Mouse (Mus musculus) adrenal gland, adult 18-20 months (tissue): ENCODE data around the gene Rhbdd2. TPM values are rescaled to one million over a fixed set of nuclear protein-coding genes. Genes with fewer than 3 reads are reported as not detected.

Source experiments
- DNase-seq, 2 experiments: peaks; one replicate each; pipeline ENCODE4 v3.0.0; 2021 to 2022; ENCODE audit warnings: low spot score in 2 of 2
- total RNA-seq, 2 experiments: library from RNA; stranded (reverse); gene quantifications; 1 replicate in 1 of 2; 2 replicates in 1 of 2; pipeline ENCODE4 v1.2.3; 2021

Rhbdd2 gene
- total RNA-seq, 2 experiments from 2014 or later = 43.1 to 46.3 TPM

DNA sequence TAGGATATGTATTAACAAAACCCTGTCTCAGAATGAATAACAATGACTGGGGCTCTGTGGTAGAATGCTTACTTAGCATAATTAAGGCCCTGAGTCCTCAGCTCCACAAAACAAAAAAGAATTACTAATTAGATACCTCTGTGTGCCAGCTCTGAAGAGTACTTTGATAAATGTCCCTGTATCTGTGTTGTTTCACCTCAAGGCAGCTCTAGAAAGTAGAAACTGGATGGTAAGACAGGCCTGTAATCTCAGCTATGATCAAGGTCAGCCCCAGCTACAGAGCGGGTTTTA is 11.1 kb downstream of the Rhbdd2 start:
- DNase-seq = no peak

DNA sequence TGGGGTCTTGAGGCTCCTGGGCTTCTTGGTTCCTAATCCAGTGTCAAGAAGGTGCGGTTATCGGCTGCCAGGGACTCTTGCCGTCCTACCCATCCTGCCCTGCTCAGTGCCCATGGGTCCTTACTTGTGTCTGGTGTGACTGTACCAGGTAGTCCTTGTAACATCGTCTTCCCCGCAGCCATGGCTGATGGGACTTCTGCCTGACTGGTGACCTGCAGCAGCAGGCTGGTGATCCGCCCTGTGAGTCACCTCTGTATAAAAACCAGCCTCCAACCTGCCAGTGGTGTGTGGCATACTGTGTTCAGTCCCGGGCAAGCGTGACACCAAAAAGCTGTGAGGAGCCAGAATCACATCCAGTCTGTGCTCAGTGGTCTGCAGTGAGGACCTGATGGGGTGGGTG is 11.5 kb downstream of the Rhbdd2 start:
- DNase-seq = no peak

GRCm38 (mm10) chr5:135645330-135645729 is 12.9 kb downstream of the Rhbdd2 start:
- DNase-seq = no peak

- no peak for DNase-seq
These were observed 13.6 kb downstream of the Rhbdd2 start for GRCm38 (mm10) chr5:135646038-135646437.

GRCm38 (mm10) chr5:135648461-135649308 is 16.3 kb downstream of the Rhbdd2 start:
- DNase-seq = no peak

- no peak for DNase-seq
These were observed 16.9 kb downstream of the Rhbdd2 start for GRCm38 (mm10) chr5:135649309-135649633.

DNA sequence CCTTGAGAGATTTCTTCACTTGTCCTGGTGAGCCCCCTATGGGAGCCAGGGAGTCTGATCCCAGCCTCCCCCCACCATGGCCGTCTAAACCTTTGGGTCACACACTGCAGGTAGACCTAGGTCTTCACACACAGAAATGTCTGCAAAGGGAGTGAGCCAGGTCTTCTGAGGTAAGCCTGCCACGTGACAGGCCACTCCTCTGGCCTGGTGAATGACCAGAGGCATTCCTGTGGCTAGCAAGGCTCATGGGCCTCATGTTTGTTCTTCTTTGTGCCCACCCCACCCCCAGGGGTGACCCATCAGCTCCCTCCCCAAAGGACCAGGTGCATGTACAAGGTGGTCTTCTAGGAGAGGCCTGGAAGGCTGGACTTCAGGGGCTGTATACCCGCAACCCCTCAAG is 19.1 kb downstream of the Rhbdd2 start:
- DNase-seq = no peak

- no peak for DNase-seq
These were observed 20.8 kb downstream of the Rhbdd2 start for GRCm38 (mm10) chr5:135653209-135653608.

DNA sequence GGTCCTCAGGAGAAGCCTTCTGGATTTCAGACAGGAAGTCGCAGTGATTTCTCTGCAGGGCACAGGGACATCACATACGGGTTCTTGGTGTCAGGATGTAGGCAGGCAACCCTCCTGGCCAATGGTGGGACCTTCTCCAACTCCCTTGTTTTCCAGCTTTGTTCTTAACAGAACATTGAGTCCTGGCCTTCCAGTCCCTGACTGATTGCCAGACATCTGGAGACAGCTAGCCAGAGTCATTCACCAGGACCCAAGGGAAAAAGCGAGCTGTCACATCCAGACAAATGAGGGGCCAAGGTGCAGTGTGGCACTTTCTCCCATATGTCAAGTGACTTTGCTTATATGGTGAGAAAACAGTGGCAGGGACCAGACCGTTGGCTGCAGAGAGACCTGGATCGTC is 23.6 kb downstream of the Rhbdd2 start:
- no peak for DNase-seq

DNA sequence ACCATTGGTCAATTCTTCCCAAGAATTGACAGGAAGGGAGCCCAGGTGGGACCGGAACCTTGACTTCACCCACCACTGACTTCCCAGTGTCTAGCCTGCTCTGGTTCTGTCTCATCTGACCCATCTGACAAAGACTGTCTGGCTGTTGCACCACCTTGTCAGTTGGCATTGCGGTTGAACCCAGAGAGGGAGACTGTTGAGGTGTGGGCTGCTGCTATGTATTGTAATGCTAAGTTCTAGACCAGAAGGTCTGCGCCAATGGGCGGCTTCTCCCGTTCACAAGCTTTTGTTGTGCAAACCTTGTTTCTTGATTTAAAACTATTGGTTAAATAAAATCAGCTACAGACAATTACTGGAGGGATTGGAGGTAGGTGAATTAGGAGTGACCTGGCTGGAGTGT is 24.7 kb downstream of the Rhbdd2 start:
- DNase-seq = no peak

DNA sequence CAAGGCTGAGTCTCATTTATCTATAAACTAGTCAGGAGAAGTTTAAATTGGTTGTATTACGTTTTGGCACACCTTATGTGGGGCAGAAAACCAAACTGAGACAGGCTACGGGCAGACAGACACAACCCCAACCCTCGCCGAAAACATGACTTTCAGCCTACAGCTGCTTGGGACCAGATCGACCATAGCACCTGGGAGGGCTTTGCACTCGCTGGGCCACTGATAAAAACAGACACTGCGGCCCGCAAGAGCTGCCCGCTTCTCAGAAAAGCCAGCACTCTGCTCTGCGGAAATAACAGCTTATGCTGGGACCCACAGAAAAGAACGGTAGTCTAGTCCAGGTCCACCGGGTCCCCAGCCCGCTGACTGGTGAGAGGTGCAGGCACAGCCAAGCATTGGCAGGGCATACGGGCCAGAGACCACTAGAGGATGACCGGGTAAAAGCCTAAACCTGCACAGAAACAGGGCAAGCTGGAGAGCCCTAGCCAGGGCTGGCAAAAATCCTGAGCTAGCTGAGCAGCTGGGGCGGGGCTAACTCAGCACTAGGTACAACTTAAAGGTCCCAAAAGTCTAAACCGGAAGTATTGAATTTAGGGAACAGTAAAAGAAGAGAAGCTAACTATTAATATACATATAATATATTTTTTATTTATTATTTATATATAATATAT is 25.4 kb downstream of the Rhbdd2 start:
- DNase-seq = no peak

DNA sequence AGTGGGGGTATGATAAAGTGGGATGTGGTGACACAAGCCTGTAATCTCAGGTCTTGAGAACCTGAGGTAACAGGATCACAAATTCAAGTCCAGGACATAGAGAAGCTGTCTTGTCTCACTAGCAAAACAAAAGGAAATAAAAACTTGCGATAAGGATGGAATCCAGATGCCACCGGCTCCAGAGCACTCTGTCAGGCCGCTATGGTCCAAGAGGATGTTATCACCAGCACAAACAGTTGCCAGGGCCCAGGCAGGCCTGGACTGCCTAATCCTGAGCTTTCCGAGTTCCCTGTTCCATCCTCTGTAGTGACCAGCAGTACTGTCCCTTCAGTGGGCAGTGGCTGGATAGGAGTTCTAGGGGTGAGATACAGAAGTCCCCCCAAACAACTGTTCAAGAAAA is 27.5 kb downstream of the Rhbdd2 start:
- DNase-seq = no peak

GRCm38 (mm10) chr5:135660535-135660934 is 28.1 kb downstream of the Rhbdd2 start:
- DNase-seq = no peak

- DNase-seq = no peak
These were observed 34.5 kb downstream of the Rhbdd2 start for GRCm38 (mm10) chr5:135666890-135667289.

- DNase-seq = no peak
These were observed 35.7 kb downstream of the Rhbdd2 start for GRCm38 (mm10) chr5:135668071-135668470.

DNA sequence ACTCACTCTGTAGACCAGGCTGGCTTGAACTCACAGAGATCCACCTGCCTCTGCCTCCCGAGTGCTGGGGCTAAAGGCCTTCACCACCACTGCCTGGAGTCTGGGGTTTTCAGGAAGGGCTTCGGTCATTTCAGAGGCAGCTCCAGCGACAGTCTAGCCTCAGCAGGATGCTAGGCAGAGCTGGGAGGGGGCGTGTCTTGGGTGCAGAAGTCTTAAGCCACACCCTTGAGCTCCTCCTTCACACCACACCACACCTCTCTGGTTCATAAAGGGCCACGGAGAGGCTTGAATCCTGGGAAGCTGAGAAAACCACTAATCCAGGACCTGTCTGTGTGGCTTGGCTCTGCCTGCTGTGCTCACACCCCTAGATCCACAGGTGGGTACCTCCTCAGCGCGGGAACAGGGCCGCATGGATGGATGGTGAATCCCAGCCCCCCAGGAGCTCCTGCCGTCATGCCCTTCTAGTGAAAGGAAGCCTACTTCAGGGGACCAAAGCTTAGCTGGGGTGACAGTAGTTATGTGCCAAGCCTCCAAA is 37.4 kb downstream of the Rhbdd2 start, which contains the start of gene Por:
TSS of gene Por (plus strand) at position 293 of the 535 bp plus-strand sequence.
- DNase-seq = no peak

DNA sequence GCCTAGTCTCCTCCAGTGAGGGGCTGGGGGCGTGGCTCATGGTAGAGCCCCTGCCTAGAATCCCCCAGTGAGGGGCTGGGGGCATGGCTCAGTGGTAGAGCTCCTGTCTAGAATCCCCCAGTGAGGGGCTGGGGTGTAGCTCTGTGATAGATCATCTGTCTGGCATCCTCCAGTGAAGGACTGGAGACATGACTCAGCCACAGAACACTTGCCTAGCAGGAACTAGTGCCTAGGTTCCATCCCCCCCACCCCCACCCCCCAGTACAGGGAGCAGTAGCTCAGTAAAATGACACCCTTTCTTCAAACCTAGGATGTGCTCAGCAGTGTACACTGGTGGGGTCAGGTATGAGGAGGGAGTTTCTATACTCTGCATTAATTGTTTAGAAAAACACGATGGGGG is 38.5 kb downstream of the Rhbdd2 start:
- DNase-seq = no peak

DNA sequence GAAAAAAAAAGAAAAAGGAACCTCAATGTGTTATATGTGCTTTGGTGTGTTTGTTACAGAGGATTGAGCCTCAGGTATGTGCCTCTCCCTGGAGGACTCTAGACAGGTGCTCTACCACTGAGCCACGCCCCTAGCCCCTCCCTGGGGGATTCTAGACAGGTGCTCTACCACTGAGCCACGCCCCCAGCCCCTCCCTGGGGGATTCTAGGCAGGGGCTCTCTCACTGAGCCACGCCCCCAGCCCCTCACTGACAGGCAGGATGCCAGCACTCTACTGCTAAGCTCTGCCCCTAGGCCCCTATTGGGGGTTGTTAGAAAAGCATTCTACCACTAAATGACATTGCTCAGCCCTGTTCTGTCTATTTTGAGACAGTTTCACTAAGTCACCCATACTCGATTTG is 40.1 kb downstream of the Rhbdd2 start:
- no peak for DNase-seq

DNA sequence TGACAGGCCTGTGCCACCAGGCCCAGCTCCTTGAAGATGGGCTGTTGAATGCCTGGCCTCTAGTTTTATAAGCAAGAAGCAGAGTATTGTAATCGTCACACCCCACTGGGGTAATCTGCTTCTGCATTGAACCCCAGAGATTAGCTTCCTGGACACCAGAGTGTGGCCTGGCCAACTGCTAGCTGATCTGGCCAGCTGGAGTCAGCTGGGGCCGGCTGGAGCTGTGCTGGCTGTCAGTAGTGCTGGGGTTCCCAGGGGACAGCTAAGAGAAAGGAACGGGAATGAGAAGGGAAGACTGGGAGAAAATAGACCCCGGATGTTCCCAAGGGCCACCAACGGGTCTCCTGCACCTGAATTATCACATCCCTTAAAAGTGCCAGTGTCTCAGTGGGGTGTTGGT is 40.6 kb downstream of the Rhbdd2 start:
- DNase-seq = no peak

DNA sequence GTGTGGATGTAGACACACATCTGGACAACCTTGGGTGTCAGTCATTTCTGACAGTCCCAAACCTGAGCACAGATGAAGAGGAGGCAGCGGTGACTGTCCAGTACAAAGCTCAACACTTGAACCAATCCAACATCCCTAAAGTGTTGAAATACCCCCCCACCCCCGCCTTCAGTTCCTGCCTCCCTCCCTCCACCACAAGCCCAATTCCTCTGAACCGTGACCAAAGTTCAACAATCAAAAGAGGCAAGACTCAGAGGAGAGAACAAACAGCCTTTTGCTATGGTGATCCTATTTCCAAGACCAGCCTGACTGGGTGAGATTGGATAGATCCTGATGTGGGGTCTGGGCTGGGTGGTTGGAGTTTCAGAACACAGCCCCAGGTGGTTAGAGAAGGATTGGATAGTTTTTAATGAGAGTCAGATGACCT is 41.9 kb downstream of the Rhbdd2 start:
- no peak for DNase-seq

GRCm38 (mm10) chr5:135674821-135675220 is 42.4 kb downstream of the Rhbdd2 start:
- peak; percentile 55 to 67 for DNase-seq

- DNase-seq = no peak
These were observed 44.3 kb downstream of the Rhbdd2 start for GRCm38 (mm10) chr5:135676696-135677095.

DNA sequence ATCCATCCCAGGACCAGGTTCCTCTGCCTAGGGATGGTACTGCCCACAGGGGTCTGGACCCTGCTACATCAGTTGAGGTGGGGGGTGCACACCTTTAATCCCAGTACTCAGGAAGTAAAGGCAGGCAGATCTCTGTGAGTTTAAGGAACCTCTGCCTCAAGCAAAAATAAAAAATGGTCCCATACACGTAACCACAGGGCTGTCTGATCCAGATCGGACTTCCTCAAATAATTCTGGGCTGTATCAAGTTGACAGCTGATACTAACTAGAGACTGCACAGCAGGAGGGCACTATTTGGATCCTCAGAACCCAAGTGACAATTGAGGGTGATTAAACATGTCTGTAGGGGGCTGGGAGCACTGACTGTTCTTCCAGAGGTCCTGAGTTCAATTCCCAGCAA is 44.8 kb downstream of the Rhbdd2 start:
- no peak for DNase-seq
